Mouse (Mus musculus): ENCODE results near the gene Gm13124.
"Not testable (repeated sequence)": the region's sequence is repeated elsewhere in the genome, so short reads cannot be mapped to it uniquely, and the experiment has no call there.

Gm13124 gene

GRCm38 (mm10) chr4:144565034-144565433 is at the start of gene Gm13124:
Gene Gm13124 (minus strand): TSS chr4:144565134.
- no peak for DNase-seq (ENCODE audit: low spot score in 2 of 2)

DNA sequence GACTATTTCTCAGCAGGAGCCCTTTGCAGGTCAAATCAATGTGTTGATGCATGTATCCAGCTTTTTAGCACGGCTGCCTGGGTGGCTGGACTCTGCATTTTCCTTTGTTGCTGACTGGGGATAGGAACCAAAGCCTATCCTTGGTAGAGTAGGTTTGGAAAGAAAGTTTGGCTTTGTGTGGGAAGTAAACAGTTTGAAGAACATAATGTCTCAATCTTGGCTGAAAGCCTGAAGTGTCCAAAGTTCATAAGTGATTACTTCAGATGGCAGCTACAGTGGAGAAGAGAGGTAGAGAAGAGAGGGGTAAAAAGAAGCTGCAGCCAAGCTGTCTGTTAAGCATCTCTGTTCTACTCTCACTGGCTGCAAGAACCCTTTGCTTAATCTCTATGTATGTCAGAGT is 49.7 kb upstream of the Gm13124 start:
- no peak for DNase-seq (ENCODE audit: low spot score in 2 of 2)

DNA sequence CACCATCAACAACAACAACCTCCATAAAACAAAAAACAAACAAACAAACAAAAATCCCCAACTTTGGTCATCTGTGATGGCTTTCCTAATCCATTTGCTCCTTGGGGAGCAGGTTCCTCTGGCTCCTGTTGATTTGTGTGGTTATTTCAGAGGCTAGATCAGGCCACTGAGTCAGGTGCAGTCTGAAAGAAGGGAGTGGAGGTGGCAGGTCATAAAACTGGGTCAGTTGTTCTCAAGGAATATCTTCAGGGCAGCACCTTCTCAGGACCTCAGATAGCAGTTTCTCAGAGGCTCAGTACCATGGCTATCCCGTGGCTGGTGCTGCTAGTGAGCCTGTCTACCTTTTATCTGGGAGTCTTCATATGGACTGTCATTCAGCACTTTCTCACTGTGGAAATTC is 48.5 kb upstream of the Gm13124 start, which contains the start of gene Aadacl4:
Gene Aadacl4 (plus strand): TSS at position 301 of the 400 bp plus-strand sequence.
- DNase-seq (ENCODE audit: low spot score in 2 of 2): no peak

DNA sequence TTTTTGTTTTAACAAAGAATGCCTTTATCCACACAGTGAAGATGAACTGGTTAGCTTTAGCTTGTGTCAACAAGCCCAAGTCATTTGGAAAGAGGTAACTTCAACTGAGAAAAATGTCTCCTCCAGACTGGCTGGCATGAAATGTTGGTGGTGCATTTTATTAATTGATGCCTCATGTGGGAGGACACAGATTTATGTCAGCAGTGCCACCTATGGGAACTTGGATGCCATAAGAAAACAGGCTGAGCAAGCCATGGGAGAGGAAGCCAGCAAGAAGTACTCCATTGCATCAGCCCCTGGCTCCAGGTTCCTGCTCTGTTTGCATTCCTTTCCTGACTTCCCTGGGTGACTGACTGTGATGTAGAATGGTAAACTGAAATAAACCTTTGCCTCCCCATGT is 27.9 kb upstream of the Gm13124 start:
- DNase-seq (ENCODE audit: low spot score in 2 of 2): no peak

DNA sequence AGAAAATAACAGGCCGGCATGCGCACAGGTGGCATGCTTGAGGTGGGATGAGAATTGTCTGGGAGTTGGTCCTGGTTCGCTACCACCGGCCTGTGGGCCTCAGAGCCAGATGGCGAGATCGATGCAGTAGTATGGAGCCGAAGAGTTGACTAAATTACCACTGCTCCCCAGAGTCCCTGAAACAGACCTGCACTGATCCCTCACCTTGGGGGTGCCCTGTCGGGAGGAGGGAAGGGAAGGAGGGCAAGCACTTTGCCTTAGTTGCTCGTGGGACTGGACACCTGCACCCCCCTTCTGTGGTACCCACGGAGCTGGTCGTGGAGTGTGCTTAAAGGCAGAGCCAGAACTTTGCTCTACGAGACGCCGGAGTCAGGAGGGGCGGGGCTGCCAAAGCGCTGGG is 21.3 kb upstream of the Gm13124 start:
- not testable (repeated sequence) for DNase-seq (ENCODE audit: low spot score in 2 of 2)

GRCm38 (mm10) chr4:144567752-144568151 is 2.8 kb upstream of the Gm13124 start:
- DNase-seq (ENCODE audit: low spot score in 2 of 2): no peak

DNA sequence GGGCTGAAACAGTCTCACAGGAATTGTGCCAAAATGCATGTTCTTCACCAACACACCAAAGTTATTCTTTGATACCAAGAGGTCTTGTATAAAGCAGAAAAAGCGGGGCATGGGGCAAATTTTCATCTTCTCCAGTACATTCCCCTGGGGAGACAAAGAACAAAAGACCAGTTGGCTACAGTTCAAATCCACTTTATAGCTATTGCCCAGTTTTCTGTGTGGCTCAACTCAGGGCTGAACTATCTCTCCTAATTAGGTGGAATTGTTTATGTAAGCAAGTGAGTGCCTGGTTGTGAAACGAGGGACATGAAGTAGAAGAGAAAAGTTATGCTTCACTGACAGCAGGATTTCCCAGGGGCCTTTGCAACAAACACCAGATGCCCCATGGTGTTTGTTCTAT is 3.7 kb downstream of the Gm13124 start:
- no peak for DNase-seq (ENCODE audit: low spot score in 2 of 2)

GRCm38 (mm10) chr4:144559792-144560191 is 5.1 kb downstream of the Gm13124 start:
- DNase-seq (ENCODE audit: low spot score in 2 of 2): no peak

GRCm38 (mm10) chr4:144551156-144551555 is 13.8 kb downstream of the Gm13124 start:
- no peak for DNase-seq (ENCODE audit: low spot score in 2 of 2)

DNA sequence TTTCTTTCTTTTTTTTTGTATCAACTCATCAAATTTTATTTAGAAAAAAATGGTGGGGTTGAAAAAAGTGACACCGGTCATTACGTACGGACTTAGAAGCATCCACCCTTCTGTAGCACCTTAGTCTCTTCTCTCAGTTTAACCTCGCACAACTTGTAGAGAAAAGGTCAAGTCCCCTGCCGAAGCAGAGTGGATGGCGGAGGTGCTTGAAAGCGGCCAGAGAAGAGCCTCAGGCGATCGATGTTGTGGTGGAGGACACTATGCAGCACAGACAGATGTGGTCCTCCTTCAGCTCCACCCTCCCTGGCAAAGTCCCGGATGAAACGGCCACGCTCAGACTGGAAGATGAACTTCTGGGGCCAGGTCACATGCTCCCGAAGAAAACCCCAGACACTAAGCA is 19.6 kb downstream of the Gm13124 start:
- not testable (repeated sequence) for DNase-seq (ENCODE audit: low spot score in 2 of 2)

DNA sequence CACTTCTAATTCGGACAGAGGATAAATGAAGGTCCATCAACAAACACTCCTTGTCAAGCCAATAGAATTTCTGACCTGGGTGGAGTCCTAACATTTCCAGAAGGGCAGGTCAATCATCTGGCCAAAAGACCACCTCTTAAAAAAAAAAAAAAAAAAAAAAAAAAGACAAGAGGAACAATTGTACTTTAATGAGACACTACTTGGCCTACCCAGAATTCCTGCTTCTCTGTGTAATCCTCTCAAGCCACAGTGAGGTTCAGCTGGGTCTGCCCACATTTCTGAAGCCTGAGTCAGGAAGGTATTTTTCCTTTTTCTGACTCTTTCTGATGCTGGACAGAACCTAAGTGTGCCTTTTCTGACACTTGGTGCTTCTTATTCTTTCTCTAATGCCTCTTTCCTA is 20.2 kb downstream of the Gm13124 start:
- DNase-seq (ENCODE audit: low spot score in 2 of 2): no peak

DNA sequence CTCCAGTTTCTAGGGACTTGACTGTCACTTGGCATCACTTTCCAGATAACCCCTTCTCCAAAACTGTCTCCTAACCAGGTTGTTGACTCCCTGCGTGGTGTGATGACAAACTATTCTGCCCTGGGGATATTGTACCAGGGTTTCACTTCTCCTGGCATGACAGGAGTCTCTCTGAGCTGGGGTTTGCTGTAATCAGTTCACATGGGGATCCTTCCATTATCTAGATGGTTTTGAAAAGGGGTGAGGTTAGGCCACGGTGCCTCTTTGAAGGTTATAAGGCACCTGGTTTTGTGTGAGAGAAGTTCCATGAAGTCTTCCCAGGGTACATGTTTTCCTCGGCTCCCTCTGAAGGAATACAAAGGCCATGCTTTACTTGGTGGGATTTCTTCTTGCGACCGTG is 45.4 kb downstream of the Gm13124 start, which contains the start of gene 9430007A20Rik:
Gene 9430007A20Rik (plus strand): TSS at position 301 of the 400 bp plus-strand sequence.
- no peak for DNase-seq (ENCODE audit: low spot score in 2 of 2)

DNA sequence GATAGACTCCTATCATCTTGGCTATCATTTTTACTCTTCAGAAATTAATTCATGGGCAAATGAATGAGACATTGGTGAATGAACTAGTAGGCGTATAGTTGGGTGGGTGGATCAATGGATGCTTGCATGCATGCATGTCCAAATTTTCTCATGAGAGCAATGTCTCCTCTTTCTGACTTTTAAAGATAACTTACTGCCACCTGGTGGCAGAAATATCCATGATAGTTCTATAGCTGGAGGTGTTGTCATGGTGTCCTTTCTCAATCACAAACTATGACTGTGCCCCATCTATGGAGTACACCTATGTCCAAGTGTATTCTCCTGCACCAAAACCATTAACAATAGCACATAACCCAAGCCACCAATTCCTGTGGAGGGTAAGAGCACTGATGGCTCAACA is 58.4 kb downstream of the Gm13124 start:
- no peak for DNase-seq (ENCODE audit: low spot score in 2 of 2)

All from heart, adult 9 months (tissue).